Mouse (Mus musculus) frontal cortex, postnatal 36 days (tissue): Measurements from ENCODE around the gene Lrrc3.
"Not testable (repeated sequence)": the region's sequence is repeated elsewhere in the genome, so short reads cannot be mapped to it uniquely, and the experiment has no call there.

Experiments
- DNase-seq, 2 experiments: peaks; one replicate each; pipeline ENCODE4 v3.0.0; 2022; ENCODE audit warnings: low spot score in 2 of 2

Lrrc3 gene

DNA sequence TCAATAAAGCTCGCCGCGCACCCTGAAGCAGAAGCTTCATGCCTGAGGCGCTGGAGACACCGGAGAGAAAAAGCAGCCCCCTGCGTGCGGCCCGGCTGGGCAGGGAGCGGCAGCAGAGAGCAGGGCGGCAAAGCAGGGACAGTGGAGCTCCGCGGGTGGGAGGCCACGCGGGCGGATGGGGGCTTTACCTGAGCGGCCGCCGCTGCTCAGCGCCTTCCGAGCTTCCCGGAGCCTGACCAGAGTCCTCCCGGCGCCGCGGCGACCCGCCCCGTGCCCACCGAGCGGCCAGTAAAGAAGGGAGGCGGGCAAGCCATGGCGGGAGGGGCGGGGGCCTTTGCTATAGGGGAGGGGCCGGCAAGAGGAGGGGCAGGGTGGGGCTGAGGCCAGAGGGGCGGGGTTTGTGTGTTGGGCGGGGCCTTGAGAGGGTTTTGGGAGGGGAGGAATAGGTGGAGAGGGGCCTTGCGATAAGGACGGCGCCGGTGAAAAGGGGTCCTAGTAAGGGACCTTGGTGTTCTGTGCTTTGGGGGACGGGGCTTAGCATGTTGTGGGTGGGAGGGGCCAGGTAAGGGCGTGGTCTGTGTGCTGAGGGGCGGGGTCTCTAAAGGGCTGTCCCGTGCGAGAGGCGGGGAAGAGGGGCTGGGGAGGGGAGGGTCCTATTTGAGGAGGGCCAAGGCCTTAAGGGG is at the start of gene Lrrc3:
Gene Lrrc3, minus strand, starts transcription at position 326 of the 683 bp plus-strand sequence.
- DNase-seq = peak; percentile 61 to 70

DNA sequence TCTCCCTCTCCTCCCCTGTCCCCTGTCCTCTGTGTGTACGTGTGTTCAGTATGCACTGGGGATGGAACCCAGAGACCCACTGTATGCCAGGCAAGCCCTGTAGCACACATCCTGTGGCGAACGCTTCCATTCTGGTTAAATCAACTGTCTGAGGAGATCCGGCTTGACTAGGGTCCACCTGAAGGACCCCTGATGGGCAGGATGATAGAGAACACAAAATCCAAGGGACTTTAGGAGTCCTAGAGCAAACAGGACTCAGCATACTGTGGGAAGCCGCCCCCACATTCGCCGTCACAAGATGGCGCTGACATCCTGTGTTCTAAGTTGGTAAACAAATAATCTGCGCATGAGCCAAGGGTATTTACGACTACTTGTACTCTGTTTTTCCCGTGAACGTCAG is 48.1 kb upstream of the Lrrc3 start:
- not testable (repeated sequence) for DNase-seq

DNA sequence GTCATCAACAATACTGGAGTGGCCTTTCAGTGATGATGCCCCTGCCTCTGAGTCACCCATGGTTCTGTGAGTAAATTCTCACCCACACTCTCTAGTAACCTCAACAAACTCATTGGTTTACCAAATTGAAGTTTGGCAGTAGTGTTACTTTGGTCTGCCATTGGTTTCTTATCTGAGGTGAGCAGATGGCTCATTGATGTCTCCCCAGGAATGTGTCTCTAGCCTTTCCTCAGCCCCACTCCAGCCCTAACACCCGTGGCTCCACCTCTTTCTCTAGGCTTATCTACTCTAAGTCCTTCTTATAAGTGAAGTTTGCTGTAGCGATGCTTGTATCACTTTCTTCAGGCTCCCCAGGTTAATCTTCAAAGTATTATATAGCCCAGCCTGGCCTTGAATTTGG is 37.3 kb upstream of the Lrrc3 start:
- no peak for DNase-seq

- peak in 1 of 2 experiments; percentile 23 for DNase-seq
Observed at GRCm38 (mm10) chr10:77927375-77927774, 25.0 kb upstream of the Lrrc3 start.

GRCm38 (mm10) chr10:77926140-77926539 is 23.8 kb upstream of the Lrrc3 start:
- peak; percentile 52 for DNase-seq

DNA sequence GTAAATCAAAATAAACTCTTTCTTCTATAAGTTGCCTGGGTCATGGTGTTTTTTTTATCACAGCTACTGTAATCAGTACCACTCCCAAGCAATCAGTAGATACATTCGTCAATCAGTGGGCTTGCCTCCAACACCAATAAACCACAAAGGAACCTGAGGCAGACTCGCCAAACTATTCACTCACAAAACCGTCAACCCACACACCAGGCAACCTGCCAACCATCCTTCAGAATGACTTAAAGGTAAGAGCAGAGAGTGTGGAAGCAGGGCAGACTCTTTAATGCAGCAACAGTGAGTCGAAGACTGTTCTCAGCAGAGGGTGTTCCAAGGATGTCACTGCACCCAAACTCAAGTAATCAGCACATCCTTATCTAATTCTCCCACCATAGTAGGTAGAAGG is 20.3 kb upstream of the Lrrc3 start:
- DNase-seq = peak; percentile 18 to 23

DNA sequence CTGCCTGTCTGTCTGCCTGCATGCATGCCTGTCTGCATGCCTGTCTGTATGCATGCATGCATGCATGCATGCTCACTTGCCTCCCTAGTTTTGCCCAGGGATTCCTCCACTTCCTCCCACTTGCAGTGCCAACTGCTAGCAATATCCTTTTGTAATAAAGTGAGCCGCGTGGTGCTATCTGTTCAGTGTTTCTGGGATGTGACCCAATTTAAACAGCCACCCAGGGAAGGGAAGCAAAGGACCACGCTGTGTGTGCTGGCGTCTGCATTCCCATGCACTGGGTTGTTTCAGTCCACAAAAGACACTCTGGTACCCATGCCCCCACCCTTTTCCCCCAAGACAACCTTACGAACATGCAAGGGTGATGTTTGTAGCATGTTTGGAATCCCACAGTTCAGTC is 18.7 kb upstream of the Lrrc3 start:
- peak; percentile 15 to 29 for DNase-seq

DNA sequence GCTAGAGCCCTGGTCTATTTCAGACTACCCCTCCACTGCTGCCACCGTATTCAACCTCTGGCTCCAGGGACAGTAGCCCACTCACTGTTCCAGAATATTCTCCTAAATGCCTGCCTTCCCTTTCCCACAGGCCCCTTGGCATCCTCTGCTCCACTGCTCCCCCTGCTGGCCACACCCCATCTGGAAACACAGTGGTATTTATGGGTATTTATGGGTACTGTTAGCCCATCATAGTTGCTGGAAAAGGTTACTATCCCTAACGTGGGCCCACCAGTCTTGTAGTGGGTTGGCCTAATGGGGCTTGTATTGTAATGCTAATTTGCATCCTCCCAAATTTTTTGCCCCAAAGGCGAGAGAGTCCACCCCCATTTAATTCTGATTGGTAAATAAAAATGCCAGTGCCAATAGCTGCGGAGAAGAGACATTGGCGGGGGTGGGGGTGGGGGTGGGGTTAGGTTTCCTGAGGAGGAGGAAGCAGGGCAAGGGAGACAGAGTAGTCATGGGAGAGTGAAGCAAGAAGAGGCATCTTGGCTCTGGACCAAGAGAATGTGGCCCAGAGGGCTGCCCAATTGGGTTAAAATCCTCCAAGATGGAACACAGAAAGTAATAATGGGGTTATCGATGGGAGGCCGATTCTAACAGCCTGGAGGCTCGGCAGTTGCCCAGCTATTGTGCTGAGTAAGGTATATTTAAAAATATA is 14.4 kb upstream of the Lrrc3 start:
- DNase-seq = peak; percentile 40 to 46

DNA sequence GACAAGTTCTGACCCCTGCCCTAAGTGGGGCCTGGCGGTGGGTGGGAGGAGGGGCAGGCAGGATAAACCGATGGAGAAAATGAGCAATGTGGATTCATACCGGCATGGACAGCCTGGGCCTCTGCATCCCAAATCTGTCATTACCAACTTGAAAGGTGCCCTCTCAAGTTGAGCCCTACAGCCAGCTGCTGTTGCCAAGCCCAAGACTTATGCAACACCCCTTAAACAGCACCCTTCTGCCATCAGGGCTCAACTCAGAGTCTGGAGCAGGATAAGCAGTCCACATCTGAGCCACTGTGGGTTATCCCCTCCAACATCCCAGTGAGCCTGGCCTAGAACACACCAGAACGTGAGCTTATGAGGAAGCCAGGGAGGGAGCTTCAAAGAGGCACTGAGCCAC is 11.0 kb upstream of the Lrrc3 start:
- DNase-seq = no peak

DNA sequence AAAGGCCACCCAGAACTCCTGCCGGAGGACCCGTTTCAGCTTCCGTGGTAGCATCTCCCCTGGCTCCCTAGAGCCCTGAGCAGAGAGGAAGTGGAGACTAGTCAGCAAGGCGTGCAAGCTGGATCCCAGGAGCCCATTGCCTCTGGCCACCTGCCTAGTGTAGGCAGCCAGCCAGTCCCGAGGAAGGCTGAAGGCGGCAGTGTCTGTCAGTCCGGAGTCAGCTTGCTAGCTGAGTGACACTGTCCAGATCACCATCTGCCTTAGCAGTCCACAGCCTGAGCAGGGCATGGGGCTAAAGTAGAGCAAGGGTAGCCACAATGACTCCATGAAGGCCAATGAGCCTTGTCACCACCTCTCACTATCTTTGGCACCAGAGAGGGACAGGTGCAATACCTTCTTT is 10.3 kb upstream of the Lrrc3 start:
- no peak for DNase-seq

GRCm38 (mm10) chr10:77902894-77903715 is 769 bp upstream of the Lrrc3 start:
- DNase-seq = peak; percentile 62 to 76

- DNase-seq = no peak
Observed at GRCm38 (mm10) chr10:77901871-77902210, 495 bp downstream of the Lrrc3 start.

DNA sequence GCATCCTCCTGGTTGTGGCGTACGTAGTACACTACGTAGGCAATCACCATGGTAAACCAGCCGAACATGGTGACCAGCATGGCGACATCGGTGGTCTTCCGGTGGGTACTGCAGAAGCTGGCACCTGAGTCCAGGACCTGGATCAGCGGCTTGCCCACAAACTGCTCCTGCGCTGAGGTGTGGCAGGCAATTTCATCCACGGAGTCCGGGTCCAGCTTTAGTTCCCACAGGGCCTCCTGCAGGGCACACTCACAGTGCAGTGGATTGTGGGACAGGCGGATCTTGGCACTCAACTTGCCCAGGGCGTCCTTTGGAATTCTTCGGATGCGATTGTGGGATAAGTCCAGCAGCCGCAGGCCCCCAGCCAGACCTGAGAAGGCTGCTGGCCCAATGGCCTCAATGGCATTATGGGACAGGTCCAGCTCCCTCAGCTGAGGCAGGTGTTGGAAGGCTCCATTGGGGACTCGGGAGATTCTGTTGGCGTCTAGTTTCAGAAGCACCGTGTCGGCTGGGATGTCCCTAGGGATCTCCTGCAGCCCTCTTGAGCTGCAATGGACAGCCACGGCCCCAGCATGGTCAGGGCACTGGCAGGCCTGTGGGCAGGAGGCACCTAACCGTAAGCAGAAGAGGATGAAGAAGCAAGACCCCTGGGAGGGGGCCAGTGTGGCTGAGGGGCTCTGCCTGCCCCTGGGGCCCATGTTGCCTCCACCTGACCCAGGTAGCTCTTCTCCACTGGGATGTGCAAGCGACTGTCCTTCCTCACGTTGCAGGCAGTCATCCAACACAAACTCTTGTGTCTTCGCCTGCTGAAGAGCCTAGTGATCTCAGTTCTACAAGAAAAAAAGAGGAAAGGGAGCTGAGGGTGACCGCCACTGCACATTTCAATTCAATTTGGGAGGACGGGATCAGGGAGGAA is 1.2 kb downstream of the Lrrc3 start:
- DNase-seq = no peak

GRCm38 (mm10) chr10:77900126-77900525 is 2.2 kb downstream of the Lrrc3 start:
- DNase-seq = no peak

- DNase-seq = no peak
Observed at GRCm38 (mm10) chr10:77895562-77895961, 6.8 kb downstream of the Lrrc3 start.

DNA sequence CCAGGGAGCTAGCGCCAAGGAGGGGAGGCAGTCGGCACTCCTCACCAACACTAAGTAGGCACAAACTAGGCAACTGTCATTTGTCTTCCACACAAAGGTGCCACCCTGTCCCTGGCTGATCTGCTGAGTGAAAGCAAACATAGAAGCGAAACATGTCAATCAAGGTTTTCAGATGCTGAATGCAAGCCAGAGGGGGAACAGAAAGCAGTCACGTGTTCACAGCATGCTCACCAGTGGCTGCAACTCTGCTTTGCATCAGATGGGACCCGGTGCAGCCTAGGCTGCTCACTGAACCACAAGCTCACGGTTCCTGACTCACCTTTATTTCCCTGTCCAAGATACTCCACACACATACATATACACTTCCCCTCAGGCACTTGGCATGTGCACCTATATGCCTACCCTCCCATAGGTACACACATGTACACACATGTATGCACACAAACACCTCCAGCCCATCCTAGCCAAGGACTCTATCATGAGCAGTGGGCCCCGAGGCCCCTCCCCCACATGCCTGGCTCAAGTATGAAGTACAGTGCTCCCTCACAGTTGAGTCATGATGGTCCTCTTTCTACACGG is 11.3 kb downstream of the Lrrc3 start:
- no peak for DNase-seq

DNA sequence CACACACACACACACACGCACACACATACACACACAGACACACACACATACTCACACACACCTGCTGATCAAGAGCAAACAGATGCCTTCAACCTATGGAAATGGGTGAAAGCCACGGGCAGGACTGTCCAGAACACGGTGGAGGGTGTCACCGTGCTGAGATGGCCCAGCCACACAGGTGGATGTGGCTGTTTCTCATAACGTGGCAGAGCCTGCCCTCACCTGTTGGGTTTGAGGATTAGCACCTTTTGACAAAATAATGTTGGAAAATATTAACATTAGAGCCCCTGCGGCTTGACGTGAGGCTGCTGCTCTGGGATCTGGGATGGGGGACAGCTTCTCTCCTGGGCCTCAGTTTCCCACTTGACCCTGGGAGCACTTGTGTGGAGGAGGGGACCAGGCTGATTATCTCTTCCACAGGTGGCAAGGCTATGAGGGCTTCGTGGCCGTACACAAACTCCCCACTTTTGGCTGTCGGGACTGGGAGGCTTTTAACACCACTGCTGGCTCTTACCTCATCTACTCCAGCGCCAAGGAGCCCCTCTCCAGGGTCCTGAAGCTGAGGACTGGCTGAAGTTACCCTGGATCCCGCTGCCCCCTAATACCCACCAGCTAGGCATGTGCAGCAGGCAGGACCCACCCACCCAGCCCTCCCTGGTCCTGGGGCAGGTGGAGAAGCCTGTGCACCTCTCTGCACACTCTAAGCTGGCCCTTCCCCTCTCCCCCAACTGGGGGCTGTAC is 16.2 kb downstream of the Lrrc3 start:
- no peak for DNase-seq

DNA sequence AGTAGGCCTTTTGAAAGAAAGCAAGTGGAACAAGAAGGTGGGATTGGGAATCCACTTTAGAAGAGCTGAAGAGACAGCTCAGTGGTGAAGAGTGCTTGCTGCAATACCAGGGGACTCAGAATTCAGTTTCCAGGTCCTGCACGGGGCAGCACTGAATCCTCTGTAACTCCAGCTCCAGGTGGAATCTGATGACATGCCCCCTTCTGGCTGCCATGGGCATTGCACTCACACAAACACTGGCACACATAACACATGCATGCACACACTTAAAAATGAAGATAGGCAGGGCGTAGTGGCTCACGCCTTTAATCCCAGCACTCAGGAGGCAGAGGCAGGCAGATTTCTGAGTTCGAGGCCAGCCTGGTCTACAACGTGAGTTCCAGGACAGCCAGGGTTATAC is 19.8 kb downstream of the Lrrc3 start:
- DNase-seq = no peak

GRCm38 (mm10) chr10:77880305-77880704 is 22.0 kb downstream of the Lrrc3 start:
- no peak for DNase-seq

- peak; percentile 30 to 48 for DNase-seq
Observed at GRCm38 (mm10) chr10:77878985-77879384, 23.4 kb downstream of the Lrrc3 start.

GRCm38 (mm10) chr10:77869651-77870050 is 32.7 kb downstream of the Lrrc3 start:
- no peak for DNase-seq
